Mouse (Mus musculus) E14TG2a.4 (cell line): ENCODE data around the gene Hipk3.

Experiments
- H3K27me3 ChIP-seq: 2 replicates; pipeline ENCODE4 v1.6.1; 2014; ENCODE audit warnings: low read length, control low read depth; ENCODE audit not compliant: insufficient read depth
- H3K36me3 ChIP-seq: 2 replicates; pipeline ENCODE4 v1.6.1; 2014; ENCODE audit warnings: low read length, control low read depth; ENCODE audit not compliant: insufficient read depth
- H3K4me1 ChIP-seq: replicated peaks from 2 replicates; pipeline ENCODE4 v1.6.1; 2014; ENCODE audit warnings: low read depth, low read length, control low read depth
- H3K4me3 ChIP-seq: replicated peaks from 2 replicates; pipeline ENCODE4 v1.5.1; 2014; ENCODE audit warnings: mild to moderate bottlenecking, low read length
- H3K9me3 ChIP-seq: 2 replicates; pipeline ENCODE4 v1.6.1; 2014; ENCODE audit warnings: low read length, control low read depth
- CTCF ChIP-seq: conservative IDR thresholded peaks from 2 replicates; pipeline ENCODE4 v1.5.1; 2014; ENCODE audit warnings: low read length
- NANOG ChIP-seq: IDR thresholded peaks from 2 replicates; pipeline ENCODE4 v1.6.1; 2014; ENCODE audit warnings: borderline replicate concordance, low read length, mixed read lengths
- POU5F1 ChIP-seq: IDR thresholded peaks from 2 replicates; pipeline ENCODE4 v1.6.1; 2014; ENCODE audit warnings: low read length, borderline replicate concordance

Gene Hipk3

GRCm38 (mm10) chr2:104482156-104482555 lies 12.1 kb downstream of the Hipk3 start:
- Histone ChIP-seq H3K9me3 (no peaks in the 10 kb centered on the region), H3K4me1 (peaks cover 22% of the 10 kb centered on the region)

GRCm38 (mm10) chr2:104479054-104479453 lies 15.2 kb downstream of the Hipk3 start:
- no peak for TF ChIP-seq NANOG
- no peak for TF ChIP-seq CTCF
- no peak for TF ChIP-seq POU5F1
- no peaks in the 10 kb centered on the region for H3K9me3 ChIP-seq
- no peaks in the 10 kb centered on the region for H3K36me3 ChIP-seq
- H3K4me3 ChIP-seq, result no peak overlapping the region
- peaks cover 28% of the 10 kb centered on the region for H3K4me1 ChIP-seq
- H3K27me3 ChIP-seq, result no peaks in the 10 kb centered on the region

More at GRCm38 (mm10) chr2:104482156-104482555, 12.1 kb downstream of the Hipk3 start:
- H3K36me3 ChIP-seq, result no peaks in the 10 kb centered on the region
- no peaks in the 10 kb centered on the region for H3K27me3 ChIP-seq
- TF ChIP-seq NANOG (no peak), CTCF (no peak), POU5F1 (no peak)
- H3K4me3 ChIP-seq, result no peak overlapping the region

GRCm38 (mm10) chr2:104477398-104478015 lies 16.7 kb downstream of the Hipk3 start:
- H3K4me1 ChIP-seq, result peaks cover 28% of the 10 kb centered on the region
- H3K36me3 ChIP-seq, result no peaks in the 10 kb centered on the region
- no peak overlapping the region for H3K4me3 ChIP-seq
- TF ChIP-seq NANOG (no peak), POU5F1 (no peak), CTCF (no peak)
- H3K9me3 ChIP-seq, result no peaks in the 10 kb centered on the region
- no peaks in the 10 kb centered on the region for H3K27me3 ChIP-seq

GRCm38 (mm10) chr2:104472056-104472455 lies 22.2 kb downstream of the Hipk3 start:
- H3K27me3 ChIP-seq, result no peaks in the 10 kb centered on the region
- H3K4me1 ChIP-seq, result peaks cover 13% of the 10 kb centered on the region
- no peaks in the 10 kb centered on the region for H3K9me3 ChIP-seq
- H3K4me3 ChIP-seq, result no peak overlapping the region
- no peaks in the 10 kb centered on the region for H3K36me3 ChIP-seq
- TF ChIP-seq CTCF, result no peak
- no peak for TF ChIP-seq NANOG
- TF ChIP-seq POU5F1, result no peak

DNA sequence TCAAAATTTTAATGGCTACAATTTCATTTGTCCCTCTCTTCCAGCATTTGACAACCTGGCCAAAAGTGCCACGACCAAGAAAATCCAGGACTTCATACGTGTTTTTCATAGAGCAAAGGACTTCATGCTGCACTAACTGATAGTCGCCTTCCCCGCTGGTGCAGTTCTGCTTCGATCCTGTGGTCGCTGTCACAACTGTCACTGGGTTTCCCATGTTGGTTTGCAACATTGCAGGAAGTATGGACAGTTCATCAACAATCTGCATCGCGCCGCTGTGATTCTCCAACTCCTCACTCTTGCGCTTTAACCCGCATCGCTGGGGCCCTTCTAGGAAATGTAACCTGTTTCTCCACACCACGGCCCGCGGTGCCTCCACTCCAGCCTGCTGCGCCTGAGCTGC lies 23.1 kb downstream of the Hipk3 start:
- no peaks in the 10 kb centered on the region for H3K27me3 ChIP-seq
- H3K36me3 ChIP-seq, result no peaks in the 10 kb centered on the region
- TF ChIP-seq POU5F1 (no peak), CTCF (no peak), NANOG (no peak)
- no peaks in the 10 kb centered on the region for H3K9me3 ChIP-seq
- H3K4me3 ChIP-seq, result peak overlapping the region; percentile 41; the same call in 1 of the 2 replicates
- H3K4me1 ChIP-seq, result peaks cover 14% of the 10 kb centered on the region

DNA sequence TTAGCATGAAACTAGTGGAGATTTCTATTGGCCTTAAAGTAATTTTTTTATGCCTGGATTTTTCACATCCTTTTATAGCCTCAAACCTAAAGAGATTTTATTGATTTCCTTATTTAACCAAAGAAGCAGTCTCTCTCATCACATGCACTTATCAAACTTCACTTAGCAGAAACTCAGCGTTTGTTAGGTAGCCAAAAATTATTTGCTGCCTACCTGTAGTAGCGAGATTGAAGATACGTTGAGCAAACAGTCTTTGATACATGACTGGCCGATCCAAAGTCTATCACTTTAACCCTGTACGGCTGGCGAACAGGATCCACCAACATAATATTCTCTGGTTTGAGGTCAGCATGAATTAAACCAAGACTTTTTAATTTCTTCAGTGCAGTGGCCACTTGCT lies 23.7 kb downstream of the Hipk3 start:
- Histone ChIP-seq H3K4me1 (peaks cover 12% of the 10 kb centered on the region), H3K4me3 (no peak overlapping the region), H3K27me3 (no peaks in the 10 kb centered on the region), H3K9me3 (no peaks in the 10 kb centered on the region), H3K36me3 (no peaks in the 10 kb centered on the region)
- TF ChIP-seq POU5F1 (no peak), NANOG (no peak), CTCF (no peak)

GRCm38 (mm10) chr2:104468419-104468818 lies 25.8 kb downstream of the Hipk3 start:
- no peak overlapping the region for H3K4me3 ChIP-seq
- no peaks in the 10 kb centered on the region for H3K36me3 ChIP-seq
- TF ChIP-seq NANOG (no peak), CTCF (no peak), POU5F1 (no peak)
- no peaks in the 10 kb centered on the region for H3K27me3 ChIP-seq
- no peaks in the 10 kb centered on the region for H3K9me3 ChIP-seq
- peaks cover 9% of the 10 kb centered on the region for H3K4me1 ChIP-seq

- no peak for TF ChIP-seq NANOG
- no peak for TF ChIP-seq CTCF
- no peak for TF ChIP-seq POU5F1
Measured at GRCm38 (mm10) chr2:104466908-104467616, 27.2 kb downstream of the Hipk3 start.

More at GRCm38 (mm10) chr2:104466908-104467616, 27.2 kb downstream of the Hipk3 start:
- Histone ChIP-seq H3K9me3 (no peaks in the 10 kb centered on the region), H3K4me3 (no peak overlapping the region), H3K4me1 (peaks cover 9% of the 10 kb centered on the region), H3K27me3 (no peaks in the 10 kb centered on the region), H3K36me3 (no peaks in the 10 kb centered on the region)
